Mouse (Mus musculus) forebrain, embryonic 15.5 days (tissue): ENCODE results near the gene Tcn2. TPM values are rescaled to one million over a fixed set of nuclear protein-coding genes. Genes with fewer than 3 reads are reported as not detected.
A peak's percentile ranks its signal among the peaks of the same experiment; 100 is the strongest.
"Not testable (repeated sequence)": the region's sequence is repeated elsewhere in the genome, so short reads cannot be mapped to it uniquely, and the experiment has no call there.

ENCODE experiments used
- ATAC-seq: fragments of 200-750 bp; cut with Nextera tagmentation; replicated peaks from 2 replicates; pipeline ENCODE4 v1.8.0; 2017; ENCODE audit warnings: mild to moderate bottlenecking, moderate TSS enrichment, moderate library complexity
- H3K27ac ChIP-seq: fragments of 300-500 bp; sonication (generic); replicated peaks from 2 replicates; pipeline ENCODE4 v1.5.1; 2015; ENCODE audit warnings: mild to moderate bottlenecking, inconsistent platforms
- H3K27me3 ChIP-seq: fragments of 300-500 bp; sonication (generic); 2 replicates; pipeline ENCODE4 v1.6.1; 2015; ENCODE audit warnings: inconsistent platforms
- H3K36me3 ChIP-seq: fragments of 300-500 bp; sonication (generic); 2 replicates; pipeline ENCODE4 v1.6.1; 2015; ENCODE audit warnings: mild to moderate bottlenecking, inconsistent platforms
- H3K4me1 ChIP-seq: fragments of 300-500 bp; sonication (generic); 2 replicates; pipeline ENCODE4 v1.6.1; 2015; ENCODE audit warnings: inconsistent platforms
- H3K4me2 ChIP-seq: fragments of 300-500 bp; sonication (generic); replicated peaks from 2 replicates; pipeline ENCODE4 v1.6.1; 2015; ENCODE audit warnings: mild to moderate bottlenecking, inconsistent platforms
- H3K4me3 ChIP-seq: fragments of 300-500 bp; sonication (generic); 2 replicates; pipeline ENCODE4 v1.5.1; 2015; ENCODE audit warnings: mild to moderate bottlenecking, inconsistent platforms
- H3K9ac ChIP-seq: fragments of 300-500 bp; sonication (generic); replicated peaks from 2 replicates; pipeline ENCODE4 v1.6.1; 2015; ENCODE audit warnings: mild to moderate bottlenecking, inconsistent platforms
- H3K9me3 ChIP-seq: fragments of 300-500 bp; sonication (generic); 2 replicates; pipeline ENCODE4 v1.6.1; 2016; ENCODE audit warnings: inconsistent platforms
- WGBS: fragments of 180-500 bp; shearing (Covaris S2); methylation state at CpG from one replicate; pipeline ENCODE4 v1.1.7; 2015; ENCODE audit warnings: mixed read lengths; 5-methylcytosine and 5-hydroxymethylcytosine counted together
- polyA plus RNA-seq: library from polyadenylated mRNA; unstranded; fragments of >200 nt; fragmentation: Nextera tagmentation; extraction: Ambion mirVana; gene quantifications from 2 replicates; pipeline ENCODE4 v1.2.1, GENCODE M21; 2015

The Tcn2 gene
- polyA plus RNA-seq, 1 experiment from 2014 or later: 15.3 TPM

DNA sequence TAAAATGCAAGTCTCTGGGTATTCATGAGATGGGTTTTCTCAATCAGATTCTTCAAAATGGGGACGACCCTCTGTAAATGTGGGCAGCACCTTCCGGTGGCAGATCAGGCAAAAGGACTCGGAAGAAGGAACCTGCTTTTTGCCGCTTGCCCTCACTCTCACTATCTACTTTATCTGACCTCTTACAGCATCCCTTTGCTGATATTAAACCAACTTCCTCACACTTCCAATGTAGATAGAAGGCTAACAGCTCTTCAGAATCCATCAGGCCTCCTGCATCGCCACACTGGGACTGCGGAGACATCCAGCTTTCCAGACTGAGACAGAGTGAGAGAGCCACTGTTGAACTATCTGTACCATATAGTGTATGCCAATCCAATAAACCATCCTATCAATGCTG lies 9.2 kb downstream of the Tcn2 start:
- Histone ChIP-seq H3K27me3 (no peaks in the 10 kb centered on the region), H3K4me2 (no peak overlapping the region), H3K4me3 (no peak overlapping the region), H3K36me3 (no peaks in the 10 kb centered on the region), H3K9me3 (no peaks in the 10 kb centered on the region), H3K9ac (no peak overlapping the region), H3K27ac (no peak overlapping the region), H3K4me1 (no peaks in the 10 kb centered on the region)
- no peak for ATAC-seq
- 95% methylated on average over 6 of the region's 6 CpGs for WGBS

DNA sequence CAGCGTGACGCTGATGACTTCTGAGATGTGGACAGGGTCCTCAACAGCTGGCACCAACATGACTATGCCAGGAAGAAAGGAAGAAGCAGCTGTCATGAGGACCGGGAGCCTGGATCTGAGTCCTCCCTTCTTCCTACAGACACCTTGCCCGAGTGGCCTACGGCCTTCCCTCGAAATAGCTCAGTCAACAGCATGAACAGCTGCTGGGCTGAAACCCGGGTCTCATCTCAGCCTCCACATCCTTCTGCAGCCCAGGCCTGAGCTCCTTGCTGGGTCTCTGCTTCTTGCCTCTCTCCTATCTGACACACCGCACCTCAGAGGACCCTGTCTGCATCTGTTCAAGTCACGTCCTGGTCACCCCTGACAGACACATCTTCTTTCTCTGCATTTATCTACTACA lies 9.8 kb downstream of the Tcn2 start:
- Histone ChIP-seq H3K4me2 (no peak overlapping the region), H3K9me3 (no peaks in the 10 kb centered on the region), H3K36me3 (no peaks in the 10 kb centered on the region), H3K9ac (no peak overlapping the region), H3K4me3 (no peak overlapping the region), H3K4me1 (no peaks in the 10 kb centered on the region), H3K27me3 (no peaks in the 10 kb centered on the region), H3K27ac (no peak overlapping the region)
- no peak for ATAC-seq
- WGBS: 96% methylated on average over 9 of the region's 9 CpGs

DNA sequence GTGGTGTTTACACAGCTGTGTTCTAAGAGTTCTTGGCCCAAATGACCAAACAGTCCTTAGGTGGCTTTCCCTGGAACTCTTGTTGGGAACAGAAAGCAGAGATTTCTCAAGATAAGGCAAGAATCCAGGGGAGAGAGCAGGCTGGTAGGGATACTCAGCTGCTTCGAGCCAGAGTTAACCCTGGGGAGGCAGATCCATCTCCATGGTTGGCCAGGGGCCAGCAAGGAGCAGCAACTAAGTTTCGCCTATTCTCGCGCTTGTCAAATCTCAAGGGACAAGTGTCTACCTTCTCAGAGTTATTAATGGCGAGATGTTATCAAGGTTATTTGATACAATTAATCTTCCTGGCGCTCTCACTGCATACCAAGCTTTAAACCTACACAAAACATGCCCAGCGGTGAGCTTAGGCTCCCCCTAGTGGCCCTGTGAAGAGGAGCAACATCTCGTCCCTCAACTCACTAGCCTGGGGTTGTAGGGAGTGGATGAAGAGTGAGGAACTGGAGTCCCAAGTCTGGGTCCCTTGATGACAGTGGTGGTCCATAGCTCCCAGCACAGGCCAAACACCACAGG lies 10.6 kb downstream of the Tcn2 start:
- H3K27ac ChIP-seq: no peak overlapping the region
- H3K36me3 ChIP-seq: no peaks in the 10 kb centered on the region
- ATAC-seq: no peak
- no peak overlapping the region for H3K4me2 ChIP-seq
- 27% methylated on average over 8 of the region's 8 CpGs for WGBS
- no peak overlapping the region for H3K4me3 ChIP-seq
- H3K4me1 ChIP-seq: no peaks in the 10 kb centered on the region
- H3K27me3 ChIP-seq: no peaks in the 10 kb centered on the region
- no peaks in the 10 kb centered on the region for H3K9me3 ChIP-seq
- no peak overlapping the region for H3K9ac ChIP-seq

DNA sequence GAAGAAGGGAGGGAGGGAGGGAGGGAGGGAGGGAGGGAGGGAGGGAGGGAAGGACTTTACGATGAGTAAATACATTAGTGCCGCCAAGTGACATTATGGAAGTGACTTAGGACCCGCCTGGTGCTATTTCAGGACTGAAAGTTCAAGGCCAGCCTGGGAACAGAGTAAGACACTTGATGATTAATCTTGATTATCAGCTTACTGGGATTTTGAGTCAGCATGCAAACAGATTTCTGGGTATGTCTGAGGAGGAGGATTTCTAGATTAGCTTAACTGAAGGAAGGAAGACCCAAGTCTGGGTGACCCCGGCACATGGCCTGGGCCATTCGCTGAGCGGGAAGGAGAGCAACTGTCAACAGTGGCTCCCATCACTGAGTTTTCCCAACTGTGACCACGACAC lies 11.5 kb downstream of the Tcn2 start:
- H3K36me3 ChIP-seq: no peaks in the 10 kb centered on the region
- H3K27ac ChIP-seq: no peak overlapping the region
- no peak overlapping the region for H3K4me2 ChIP-seq
- H3K4me1 ChIP-seq: no peaks in the 10 kb centered on the region
- no peak overlapping the region for H3K9ac ChIP-seq
- H3K4me3 ChIP-seq: no peak overlapping the region
- WGBS: 93% methylated on average over 7 of the region's 7 CpGs
- H3K27me3 ChIP-seq: no peaks in the 10 kb centered on the region
- ATAC-seq: no peak
- no peaks in the 10 kb centered on the region for H3K9me3 ChIP-seq

DNA sequence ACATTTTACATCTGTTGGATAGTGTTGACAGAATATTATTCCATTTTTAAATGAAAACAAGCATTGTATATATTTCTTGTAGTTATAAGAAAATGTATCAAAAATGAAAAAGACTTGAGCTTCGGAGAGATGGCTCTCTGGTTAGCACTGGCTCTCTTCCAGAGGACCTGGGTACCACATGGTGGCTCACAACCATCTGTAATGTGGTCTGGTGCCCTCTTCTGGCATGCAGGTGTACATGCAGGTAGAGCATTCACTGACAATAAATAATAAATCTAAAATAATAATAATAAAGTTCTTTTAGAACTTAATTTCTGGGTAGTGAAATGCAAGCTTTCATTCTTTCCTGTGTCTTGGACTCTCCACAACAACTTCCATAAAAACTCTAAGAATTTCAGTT lies 13.2 kb downstream of the Tcn2 start:
- peaks cover 7% of the 10 kb centered on the region for H3K4me1 ChIP-seq
- no peak overlapping the region for H3K4me2 ChIP-seq
- no peak for ATAC-seq
- 48% methylated on average over 1 of the region's 1 CpGs for WGBS
- no peaks in the 10 kb centered on the region for H3K36me3 ChIP-seq
- H3K4me3 ChIP-seq: no peak overlapping the region
- H3K9me3 ChIP-seq: no peaks in the 10 kb centered on the region
- H3K27ac ChIP-seq: no peak overlapping the region
- H3K27me3 ChIP-seq: no peaks in the 10 kb centered on the region
- no peak overlapping the region for H3K9ac ChIP-seq

DNA sequence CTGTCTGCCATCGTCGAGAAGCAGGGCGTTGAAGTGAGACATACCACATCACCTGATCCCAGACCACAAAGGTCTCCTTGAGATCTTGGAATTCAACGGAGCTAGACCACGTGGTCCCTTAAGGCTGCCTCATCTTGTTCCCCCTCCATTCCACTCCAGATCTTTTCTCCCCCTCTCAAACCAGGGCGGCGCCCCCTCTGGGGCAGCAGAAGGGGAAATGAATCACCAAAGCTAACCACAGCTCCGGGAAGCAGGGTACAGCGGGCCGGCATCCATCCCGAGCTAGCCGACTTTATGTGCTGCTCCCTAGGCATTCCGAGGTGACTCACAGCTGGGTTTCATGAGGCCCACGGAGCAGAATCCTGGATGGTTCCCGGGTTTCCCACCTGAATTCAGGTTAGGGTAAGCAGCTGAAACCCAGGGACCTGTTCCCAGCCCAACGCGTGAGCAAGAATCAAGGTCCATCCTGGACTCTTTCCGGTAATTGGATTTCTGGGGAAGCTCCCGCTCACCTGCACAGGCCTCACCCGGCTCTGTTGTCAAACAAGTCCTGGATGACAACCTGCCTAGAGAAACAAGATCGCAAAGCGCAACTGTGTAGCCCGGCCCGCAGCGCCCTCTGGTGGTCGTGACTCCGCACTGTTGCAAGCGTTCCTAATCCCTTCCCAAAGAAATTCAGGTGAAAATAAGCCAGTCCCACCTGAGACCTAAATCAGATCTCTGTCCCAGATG lies 17.7 kb downstream of the Tcn2 start, which contains the start of gene Slc35e4:
Gene Slc35e4 (minus strand): TSS at position 556 of the 732 bp plus-strand sequence.
- Histone ChIP-seq H3K9me3 (no peaks in the 10 kb centered on the region), H3K4me2 (peak within 1 kb of the TSS; percentile 74), H3K9ac (peak within 1 kb of the TSS; percentile 51), H3K4me1 (peaks cover 44% of the 10 kb centered on the region), H3K4me3 (peak within 1 kb of the TSS; percentile 65), H3K36me3 (no peaks in the 10 kb centered on the region), H3K27ac (peak within 1 kb of the TSS; percentile 81), H3K27me3 (no peaks in the 10 kb centered on the region)
- peak; percentile 75 for ATAC-seq
- WGBS: under 1% methylated on average over 27 of the region's 28 CpGs

DNA sequence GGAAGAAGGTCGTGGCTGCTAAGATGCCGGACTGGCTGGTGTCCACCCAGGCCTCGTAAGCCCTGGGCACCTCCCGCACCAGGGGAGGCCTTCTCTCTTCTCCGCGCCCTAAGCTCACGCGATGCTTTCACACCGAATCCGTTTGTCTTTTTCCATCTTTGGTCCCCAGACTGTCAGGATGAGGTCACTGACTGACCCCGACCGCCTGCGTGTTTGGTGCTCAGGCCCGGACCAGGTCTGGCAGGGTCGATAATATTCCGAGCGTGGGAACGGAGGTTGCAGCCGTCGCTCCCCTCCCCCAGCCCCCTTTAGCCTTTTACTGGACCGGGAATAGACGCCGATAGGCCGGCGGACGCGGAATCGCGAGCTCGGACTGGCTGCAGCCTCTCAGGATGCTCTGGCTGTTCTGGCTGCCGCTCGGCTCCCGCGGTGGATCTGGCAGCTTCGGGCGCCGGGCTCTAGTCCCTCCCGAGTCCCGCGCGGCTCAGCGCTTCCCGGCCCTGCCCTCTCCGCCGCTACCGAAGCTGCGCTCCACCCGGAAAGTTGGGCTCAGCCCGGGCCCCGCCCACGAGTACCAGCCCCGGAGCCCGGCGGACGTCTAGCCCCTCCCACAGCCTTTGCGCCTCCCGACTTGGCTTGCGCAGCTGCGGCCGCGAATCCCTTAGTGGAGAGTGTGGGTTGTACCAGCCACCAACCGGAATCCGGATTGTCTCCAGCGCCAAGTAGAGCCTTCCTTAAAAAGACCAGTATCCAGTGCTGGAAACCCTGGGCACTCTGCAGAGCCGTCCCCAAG lies 18.4 kb downstream of the Tcn2 start:
- Histone ChIP-seq H3K4me3 (peak overlapping the region; percentile 65), H3K27me3 (no peaks in the 10 kb centered on the region), H3K9ac (peak overlapping the region; percentile 51), H3K36me3 (no peaks in the 10 kb centered on the region), H3K4me1 (peaks cover 50% of the 10 kb centered on the region), H3K9me3 (no peaks in the 10 kb centered on the region), H3K4me2 (peak overlapping the region; percentile 74), H3K27ac (peak overlapping the region; percentile 81)
- ATAC-seq: peak; percentile 86
- under 1% methylated on average over 65 of the region's 65 CpGs for WGBS

DNA sequence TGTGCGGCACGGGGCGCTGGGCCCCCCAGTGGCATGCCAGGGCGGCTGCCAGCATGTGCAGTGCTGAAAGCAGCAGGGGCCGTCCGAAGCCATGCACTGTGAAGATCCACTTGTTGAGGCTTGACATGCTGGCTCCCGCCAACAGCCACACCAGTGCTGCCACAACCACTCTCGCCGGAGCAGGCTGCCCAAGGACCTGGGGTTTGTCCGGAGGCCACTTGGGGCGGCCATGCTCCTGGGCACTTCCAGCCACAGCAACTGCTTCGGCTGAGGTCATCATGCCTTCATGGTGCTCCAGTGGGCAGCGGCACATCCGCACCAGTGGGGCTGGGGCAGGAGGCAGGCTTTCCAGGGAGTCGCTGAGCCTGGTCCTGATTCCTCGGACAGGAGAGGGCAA lies 19.1 kb downstream of the Tcn2 start:
- Histone ChIP-seq H3K4me1 (peaks cover 56% of the 10 kb centered on the region), H3K27me3 (no peaks in the 10 kb centered on the region), H3K27ac (peak overlapping the region; percentile 81; the same call in 1 of the 2 replicates), H3K9me3 (no peaks in the 10 kb centered on the region), H3K4me3 (peak overlapping the region; percentile 65), H3K9ac (peak overlapping the region; percentile 51), H3K4me2 (peak overlapping the region; percentile 74), H3K36me3 (no peaks in the 10 kb centered on the region)
- WGBS: 3% methylated on average over 16 of the region's 16 CpGs
- peak; percentile 2; the same call in 1 of the 2 replicates for ATAC-seq

DNA sequence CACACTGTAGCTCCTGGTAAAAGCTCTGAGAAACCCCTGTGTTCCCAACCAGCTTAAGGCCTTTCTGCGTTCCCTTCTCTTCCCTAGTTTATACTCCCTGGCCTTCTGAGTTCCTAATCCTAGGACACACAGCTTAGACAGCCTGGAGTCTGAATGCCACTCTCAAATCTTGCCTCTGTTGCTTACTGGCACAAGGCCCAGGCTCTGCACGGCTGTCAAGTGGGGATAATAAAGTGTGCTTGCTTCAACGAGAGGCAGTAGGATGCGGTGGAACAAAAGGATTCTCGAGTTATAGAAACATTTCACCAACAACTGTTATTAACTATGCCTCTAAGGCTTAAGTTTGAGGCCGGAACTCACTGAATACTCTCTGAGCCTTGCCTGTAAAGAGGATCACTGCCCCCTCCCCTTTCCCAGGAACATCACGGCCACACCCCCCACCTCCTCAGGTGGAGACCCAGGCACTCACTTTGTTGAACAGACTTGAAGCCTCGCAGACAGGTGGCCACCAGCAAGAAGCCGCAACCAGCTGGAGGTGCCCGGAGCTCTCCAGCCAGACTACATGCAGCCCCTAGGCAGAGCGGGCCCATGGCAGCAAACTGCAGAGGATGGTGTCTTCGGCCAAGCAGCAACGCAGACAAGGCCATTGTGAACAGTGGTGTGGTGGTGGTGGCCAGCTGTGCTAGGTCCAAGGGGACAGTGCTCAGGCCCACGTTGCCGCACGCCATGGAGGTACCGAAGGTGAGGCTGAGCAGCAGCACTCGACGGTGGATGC lies 19.7 kb downstream of the Tcn2 start:
- peak; percentile 21; the same call in 1 of the 2 replicates for ATAC-seq

DNA sequence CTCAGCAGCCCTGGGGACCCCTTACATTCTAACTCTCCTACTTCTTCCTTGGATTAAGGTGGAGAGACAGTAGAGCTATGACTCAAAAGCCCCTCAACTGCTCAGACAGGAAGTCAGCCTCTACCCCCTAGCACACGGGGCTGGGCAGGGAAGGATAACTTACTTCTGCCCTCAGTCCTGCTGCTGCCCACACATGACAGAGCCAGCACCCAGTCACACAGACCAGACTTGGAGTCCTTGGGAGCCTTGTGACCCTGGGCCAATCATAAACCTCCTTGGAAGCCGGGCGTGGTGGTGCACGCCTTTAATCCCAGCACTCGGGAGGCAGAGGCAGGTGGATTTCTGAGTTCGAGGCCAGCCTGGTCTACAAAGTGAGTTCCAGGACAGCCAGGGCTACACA lies 20.5 kb downstream of the Tcn2 start:
- ATAC-seq, H3K36me3 ChIP-seq, H3K9ac ChIP-seq, H3K27ac ChIP-seq, H3K9me3 ChIP-seq, H3K27me3 ChIP-seq: not testable (repeated sequence)
- Histone ChIP-seq H3K4me1 (peaks cover 56% of the 10 kb centered on the region), H3K4me2 (peak overlapping the region; percentile 74), H3K4me3 (peak overlapping the region; percentile 65)
- WGBS: 91% methylated on average over 6 of the region's 6 CpGs

More for the DNA sequence above, 19.7 kb downstream of the Tcn2 start:
- H3K4me3 ChIP-seq: peak overlapping the region; percentile 65
- no peaks in the 10 kb centered on the region for H3K9me3 ChIP-seq
- WGBS: 9% methylated on average over 19 of the region's 19 CpGs
- peaks cover 1% of the 10 kb centered on the region; the same call in 1 of the 2 replicates for H3K36me3 ChIP-seq
- peak overlapping the region; percentile 24; the same call in 1 of the 2 replicates for H3K27ac ChIP-seq
- H3K4me2 ChIP-seq: peak overlapping the region; percentile 74
- peaks cover 56% of the 10 kb centered on the region for H3K4me1 ChIP-seq
- H3K27me3 ChIP-seq: no peaks in the 10 kb centered on the region
- peak overlapping the region; percentile 51 for H3K9ac ChIP-seq

DNA sequence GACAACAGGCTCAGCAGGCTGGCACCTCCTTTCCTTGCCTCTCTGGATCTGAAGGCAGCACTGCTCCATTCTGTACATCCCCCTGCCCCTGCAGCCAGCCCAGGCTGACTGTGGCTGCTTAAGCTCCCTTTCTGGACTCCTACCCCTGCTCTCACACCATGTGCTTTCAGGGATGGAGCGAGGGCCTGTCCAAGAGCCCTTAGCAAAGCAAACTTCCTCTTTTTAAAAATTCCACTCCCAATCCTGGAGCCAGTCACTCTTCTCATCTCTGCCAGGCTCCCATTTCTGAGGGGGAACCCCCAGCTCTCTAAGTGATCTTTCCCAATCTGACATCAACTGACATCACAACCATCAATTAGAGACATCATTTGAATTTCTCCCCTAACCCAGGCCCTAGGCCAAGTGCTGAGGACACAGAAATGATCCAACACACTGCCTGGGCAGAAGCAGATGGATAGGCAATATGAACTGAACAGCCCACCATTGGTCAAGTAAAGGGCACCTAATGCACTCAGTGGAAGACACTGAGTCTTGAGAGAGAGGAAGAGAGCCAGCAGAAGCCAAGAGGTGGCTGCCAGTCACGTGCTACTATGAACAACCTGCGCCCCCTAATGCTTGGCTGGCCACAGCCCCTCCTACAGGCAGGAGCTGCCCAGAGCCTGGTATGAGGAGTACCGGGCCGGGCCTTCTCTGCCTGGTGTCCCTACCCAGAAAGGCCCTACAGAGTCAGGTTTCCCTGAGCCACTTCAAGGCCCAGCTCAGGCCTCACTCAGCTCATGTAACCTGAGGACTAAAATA lies 21.2 kb downstream of the Tcn2 start:
- peak overlapping the region; percentile 65; the same call in 1 of the 2 replicates for H3K4me3 ChIP-seq
- no peak for ATAC-seq

More for the DNA sequence above, 21.2 kb downstream of the Tcn2 start:
- Histone ChIP-seq H3K36me3 (peaks cover 8% of the 10 kb centered on the region; the same call in 1 of the 2 replicates), H3K4me2 (peak overlapping the region; percentile 74), H3K4me1 (peaks cover 56% of the 10 kb centered on the region), H3K27ac (no peak overlapping the region), H3K9me3 (no peaks in the 10 kb centered on the region), H3K27me3 (no peaks in the 10 kb centered on the region), H3K9ac (no peak overlapping the region; the same call in 1 of the 2 replicates)
- 52% methylated on average over 5 of the region's 5 CpGs for WGBS
